ENCODE assay signal across 8 mouse cellular contexts in genomic region chr11:115933108-115933746, GRCm38 (mm10). TPM values are rescaled to one million over a fixed set of nuclear protein-coding genes. Genes with fewer than 3 reads are reported as not detected.
A peak's percentile ranks its signal among the peaks of the same experiment; 100 is the strongest.
DNase-seq lines count a peak whose midpoint lies in the region; ATAC-seq and TF ChIP-seq lines count a peak whose summit lies in the region.

TSS of gene Sap30bp (plus strand) at chr11:115933282.
TSS of gene Recql5 (minus strand) at chr11:115933477.

- DNase-seq in ZHBTc4 (ENCODE audit: low read depth, low spot score), result peak; percentile 99
- DNase-seq in gastrocnemius, adult 2 months, result peak; percentile 97
- peak; percentile 100 for DNase-seq in hindbrain, postnatal 0 days (ENCODE audit: low spot score)
- DNase-seq in left cerebral cortex, adult 2 months (ENCODE audit: extremely low spot score in 1 of 2, low spot score in 2 of 2), result peak; percentile 98
- DNase-seq in right cerebral cortex, adult 2 months (ENCODE audit: low spot score in 2 of 2), result peak; percentile 98 to 99
- peak; percentile 97 for DNase-seq in urinary bladder, postnatal 14 days (ENCODE audit: low spot score)

- under 1% methylated on average over 28 of the region's 28 CpGs for WGBS in hindbrain, postnatal 0 days

- H3K4me2 ChIP-seq in hindbrain, postnatal 0 days (ENCODE audit: low read depth, low read length), result peak within 1 kb of the TSS; percentile 86

- peaks cover 12% of the 10 kb centered on the region; the same call in 1 of the 2 replicates for H3K36me3 ChIP-seq in hindbrain, postnatal 0 days (ENCODE audit: insufficient read depth, low read length)

- H3K9me3 ChIP-seq in hindbrain, postnatal 0 days (ENCODE audit: low read length), result no peaks in the 10 kb centered on the region

- peak within 1 kb of the TSS; percentile 80 for H3K9ac ChIP-seq in hindbrain, postnatal 0 days (replicated peaks; ENCODE audit: low read length)

- ATAC-seq in common myeloid progenitor, adult 5-6 weeks (replicated peaks; ENCODE audit: low read depth, poor library complexity, severe bottlenecking), result peak; percentile 99
- ATAC-seq in hindbrain, postnatal 0 days, result peak; percentile 100
- ATAC-seq in megakaryocyte, adult 5-6 weeks (ENCODE audit: poor library complexity, severe bottlenecking), result peak; percentile 98

- no peak for TF ChIP-seq CTCF in gastrocnemius, adult 2 months (IDR thresholded peaks at IDR 0.05)
- TF ChIP-seq CTCF in hindbrain, postnatal 0 days (IDR thresholded peaks at IDR 0.05; ENCODE audit: low read depth), result no peak
- TF ChIP-seq CTCF in left cerebral cortex, adult 2 months (IDR thresholded peaks at IDR 0.05), result no peak

- peak within 1 kb of the TSS; percentile 91 for H3K27ac ChIP-seq in gastrocnemius, adult 2 months
- peak within 1 kb of the TSS; percentile 65; the same call in 1 of the 2 replicates for H3K27ac ChIP-seq in hindbrain, postnatal 0 days
- H3K27ac ChIP-seq in left cerebral cortex, adult 2 months, result peak within 1 kb of the TSS; percentile 83

- H3K4me3 ChIP-seq in gastrocnemius, adult 2 months, result peak within 1 kb of the TSS; percentile 100
- H3K4me3 ChIP-seq in hindbrain, postnatal 0 days (ENCODE audit: low read length), result peak within 1 kb of the TSS; percentile 87
- H3K4me3 ChIP-seq in left cerebral cortex, adult 2 months, result peak within 1 kb of the TSS; percentile 96

- no peaks in the 10 kb centered on the region for H3K27me3 ChIP-seq in hindbrain, postnatal 0 days (ENCODE audit: insufficient read depth, low read length)

- H3K4me1 ChIP-seq in hindbrain, postnatal 0 days (ENCODE audit: insufficient read depth, low read length), result peaks cover 18% of the 10 kb centered on the region

- intact Hi-C loops in gastrocnemius, adult 2 months (cut with DNase I), result no loop called here
- intact Hi-C loops in left cerebral cortex, adult 2 months (cut with DNase I), result no loop called here

RNA-seq across cellular contexts. Expression of gene Sap30bp, which starts in this region (rescaled TPM):
- 164 and 170 TPM in 2 replicates for total RNA-seq in common myeloid progenitor, adult 5-6 weeks (2017)
- 10 to 100 TPM; 12.1 to 13.4 TPM for total RNA-seq in gastrocnemius, adult 2 months (2021)
- total RNA-seq in hindbrain, postnatal 0 days (2014; rRNA removed), result 46.4 and 52.8 TPM in 2 replicates
- polyA plus RNA-seq in hindbrain, postnatal 0 days (2015; fragmentation: Nextera tagmentation; extraction: Ambion mirVana), result 39.2 and 42.8 TPM in 2 replicates
- total RNA-seq in left cerebral cortex, adult 2 months (2021), result 10 to 100 TPM; 46.7 to 50.1 TPM
- total RNA-seq in megakaryocyte, adult 5-6 weeks (2015), result 18.6 and 22.6 TPM in 2 replicates
- 158 and 190 TPM in 2 replicates for total RNA-seq in megakaryocyte, adult 5-6 weeks (2017)

RNA-seq across cellular contexts. Expression of gene Recql5, which starts in this region (rescaled TPM):
- 23.6 and 25.3 TPM in 2 replicates for total RNA-seq in common myeloid progenitor, adult 5-6 weeks (2017)
- 1 to 10 TPM; 7.5 to 8.6 TPM for total RNA-seq in gastrocnemius, adult 2 months (2021)
- 11.4 and 14.3 TPM in 2 replicates for total RNA-seq in hindbrain, postnatal 0 days (2014; rRNA removed)
- 7.9 and 9.9 TPM in 2 replicates for polyA plus RNA-seq in hindbrain, postnatal 0 days (2015; fragmentation: Nextera tagmentation; extraction: Ambion mirVana)
- 10 to 100 TPM; 27.1 to 29.4 TPM for total RNA-seq in left cerebral cortex, adult 2 months (2021)
- total RNA-seq in megakaryocyte, adult 5-6 weeks (2015), result 13.2 and 19.9 TPM in 2 replicates
- total RNA-seq in megakaryocyte, adult 5-6 weeks (2017), result 19.9 and 22.5 TPM in 2 replicates

Comparison
In these comparisons a context has a peak if more than half of its experiments do, and no peak if none do; other contexts are left out.
1. Peak in every context shown above with its lines: DNase-seq, ATAC-seq, H3K4me3 ChIP-seq and H3K27ac ChIP-seq.